Mouse (Mus musculus) ES-E14 (cell line): ENCODE measurements around the gene Gck. TPM values are rescaled to one million over a fixed set of nuclear protein-coding genes. Genes with fewer than 3 reads are reported as not detected.
A peak's percentile ranks its signal among the peaks of the same experiment; 100 is the strongest.

Source experiments
- DNase-seq: peaks from one replicate; pipeline ENCODE4 v3.0.0-alpha.2; 2013; ENCODE audit warnings: low read depth, low spot score
- H3K27ac ChIP-seq: 2 replicates; pipeline ENCODE4 v1.5.1; 2012; ENCODE audit warnings: low read depth, mild to moderate bottlenecking, low read length, moderate library complexity, mixed read lengths; ENCODE audit not compliant: poor library complexity, insufficient read depth, severe bottlenecking
- H3K36me3 ChIP-seq: 2 replicates; pipeline ENCODE4 v1.6.1; 2012; ENCODE audit warnings: mild to moderate bottlenecking, low read length, moderate library complexity, mixed read lengths; ENCODE audit not compliant: control insufficient read depth, poor library complexity, insufficient read depth, severe bottlenecking
- H3K4me1 ChIP-seq, 2 experiments: fragments of 150-350 bp in 1 of 2; sonication (generic) in 1 of 2; 2 replicates each; pipeline ENCODE4 v1.6.1; 2012; ENCODE audit warnings: low read length in 2 of 2, mild to moderate bottlenecking in 1 of 2, mixed read lengths in 1 of 2; ENCODE audit not compliant: control insufficient read depth in 2 of 2, insufficient read depth in 2 of 2, poor library complexity in 1 of 2
- H3K4me3 ChIP-seq, 2 experiments: fragments of 150-350 bp in 1 of 2; sonication (generic) in 1 of 2; 2 replicates each; pipeline ENCODE4 v1.5.1; 2012; ENCODE audit warnings: low read length in 2 of 2, low read depth in 1 of 2, mild to moderate bottlenecking in 1 of 2, mixed read lengths in 1 of 2; ENCODE audit not compliant: insufficient read depth in 1 of 2, poor library complexity in 1 of 2, severe bottlenecking in 1 of 2
- H3K9ac ChIP-seq: 2 replicates; pipeline ENCODE4 v1.6.1; 2012; ENCODE audit warnings: low read depth, mild to moderate bottlenecking, low read length, mixed read lengths; ENCODE audit not compliant: poor library complexity, insufficient read depth, severe bottlenecking
- H3K9me3 ChIP-seq: fragments of 150-350 bp; sonication (generic); 2 replicates; pipeline ENCODE4 v1.6.1; 2012; ENCODE audit warnings: low read depth, mild to moderate bottlenecking, low read length; ENCODE audit not compliant: control insufficient read depth, insufficient read depth
- CHD2 ChIP-seq: IDR thresholded peaks from 2 replicates; pipeline ENCODE4 v1.6.1; 2014; ENCODE audit warnings: mild to moderate bottlenecking, low read depth, low read length, inconsistent platforms
- HCFC1 ChIP-seq: IDR thresholded peaks from 2 replicates; pipeline ENCODE4 v1.6.1; 2012; ENCODE audit warnings: low read length, inconsistent platforms, borderline replicate concordance; ENCODE audit not compliant: insufficient read depth
- MAFK ChIP-seq: IDR thresholded peaks from 2 replicates; pipeline ENCODE4 v1.6.1; 2014; ENCODE audit warnings: mild to moderate bottlenecking, low read depth, low read length, inconsistent platforms; ENCODE audit not compliant: insufficient read depth
- ZC3H11A ChIP-seq: IDR thresholded peaks from 2 replicates; pipeline ENCODE4 v1.6.1; 2012; ENCODE audit warnings: low read depth, mild to moderate bottlenecking, inconsistent platforms, low read length, borderline replicate concordance
- ZNF384 ChIP-seq: IDR thresholded peaks from 2 replicates; pipeline ENCODE4 v1.6.1; 2012; ENCODE audit warnings: low read depth, low read length, inconsistent platforms
- in situ Hi-C, 2 experiments: fragments of 600-800 bp; cut with MboI; formaldehyde crosslinking; loops; one replicate each; pipeline ENCODE4 v1.15.1; 2025; ENCODE audit warnings: low sequenced_read_pairs in 2 of 2, inconsistent platforms in 1 of 2; ENCODE audit not compliant: unreplicated experiment in 2 of 2
- total RNA-seq: library from RNA; depleted of rRNA; stranded (reverse); fragments of 300-350 nt; gene quantifications from 2 replicates; pipeline ENCODE4 v1.2.3, GENCODE M21; 2012

Gene Gck
- total RNA-seq, 1 experiment, result 0.76 TPM

DNA sequence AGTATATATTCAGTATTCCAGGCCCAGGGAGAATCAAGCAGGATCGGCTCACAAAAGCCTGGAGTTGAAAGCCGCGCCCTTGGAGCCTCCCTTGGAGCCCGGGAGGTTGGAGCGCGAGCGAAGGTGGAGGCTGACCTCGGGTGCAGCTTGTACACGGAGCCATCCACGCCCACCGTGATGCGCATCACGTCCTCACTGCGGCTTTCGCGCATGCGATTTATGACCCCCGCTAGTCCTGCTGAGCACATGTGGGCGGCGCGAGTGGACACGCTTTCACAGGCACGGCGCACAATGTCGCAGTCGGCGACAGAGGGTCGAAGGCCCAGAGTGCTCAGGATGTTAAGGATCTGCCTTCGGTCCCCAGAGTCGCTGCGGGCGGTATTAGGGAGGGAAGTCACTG is 47.9 kb downstream of the Gck start:
- Histone ChIP-seq H3K27ac (no peak overlapping the region), H3K4me1 (peaks cover 5 to 36% of the 10 kb centered on the region in 2 experiments; a peak in 3 of 4 replicates), H3K36me3 (no peaks in the 10 kb centered on the region), H3K4me3 (peak overlapping the region; percentile 11 to 41; a peak in 3 of 4 replicates), H3K9me3 (no peaks in the 10 kb centered on the region), H3K9ac (no peak overlapping the region)
- in situ Hi-C loops, result no loop called here
- TF ChIP-seq ZC3H11A, result no peak
- no peak for TF ChIP-seq ZNF384
- no peak for TF ChIP-seq HCFC1
- no peak for TF ChIP-seq CHD2
- TF ChIP-seq MAFK, result no peak
- DNase-seq, result no peak

DNA sequence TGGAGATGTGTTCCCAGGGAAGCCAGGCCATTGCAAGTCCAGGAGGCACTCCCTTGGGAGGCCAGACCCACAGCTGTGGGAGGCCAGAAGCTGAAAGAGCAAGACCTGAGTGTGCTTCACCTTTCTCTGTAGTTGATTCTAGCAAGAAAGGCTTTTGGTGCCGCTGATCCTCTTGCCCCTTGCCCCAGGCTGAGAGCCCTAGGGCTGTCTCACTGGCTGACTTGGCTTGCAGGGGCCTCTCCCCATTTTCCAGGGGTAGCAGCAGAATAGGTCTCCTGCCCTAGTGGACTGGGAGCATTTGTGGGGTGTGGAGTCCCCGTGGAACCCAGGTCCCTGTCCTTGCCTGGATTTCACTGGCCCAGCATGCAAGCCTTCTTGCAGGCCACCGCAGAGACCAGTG is 48.6 kb downstream of the Gck start:
- in situ Hi-C loops, result no loop called here
- Histone ChIP-seq H3K4me1 (peaks cover 5 to 40% of the 10 kb centered on the region in 2 experiments; a peak in 3 of 4 replicates), H3K4me3 (peak overlapping the region; percentile 11 to 41; a peak in 2 of 4 replicates), H3K9ac (no peak overlapping the region), H3K27ac (no peak overlapping the region), H3K36me3 (no peaks in the 10 kb centered on the region), H3K9me3 (no peaks in the 10 kb centered on the region)
- TF ChIP-seq HCFC1, result no peak
- TF ChIP-seq ZNF384, result no peak
- no peak for TF ChIP-seq ZC3H11A
- no peak for TF ChIP-seq CHD2
- TF ChIP-seq MAFK, result no peak
- DNase-seq, result no peak

DNA sequence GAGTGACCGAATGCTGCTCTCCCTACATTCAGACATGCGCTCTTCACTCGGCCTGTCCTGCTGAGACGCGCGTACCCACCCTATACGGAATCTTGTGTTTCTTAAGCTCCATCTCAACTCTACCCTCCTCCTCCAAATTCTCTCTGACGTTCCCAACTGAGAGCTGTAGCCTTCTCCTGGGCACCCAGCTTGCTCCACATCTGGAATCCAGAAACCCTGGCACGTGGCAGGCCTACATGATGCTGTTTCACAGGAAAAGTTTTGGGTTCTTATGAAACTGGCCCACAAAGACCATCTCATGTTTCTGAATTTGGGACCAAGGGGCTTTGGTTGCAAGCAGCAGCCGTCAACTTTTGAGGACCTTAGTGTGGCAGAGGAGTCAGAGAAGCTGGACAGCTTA is 50.6 kb downstream of the Gck start:
- no peak for TF ChIP-seq ZC3H11A
- no peak for TF ChIP-seq MAFK
- TF ChIP-seq CHD2, result no peak
- no peak for TF ChIP-seq ZNF384
- no peak for TF ChIP-seq HCFC1
- in situ Hi-C loops, result no loop called here
- H3K27ac ChIP-seq, result no peak overlapping the region
- no peaks in the 10 kb centered on the region for H3K36me3 ChIP-seq
- H3K4me1 ChIP-seq, result peaks cover 3 to 40% of the 10 kb centered on the region in 2 experiments; a peak in 3 of 4 replicates
- H3K9ac ChIP-seq, result no peak overlapping the region
- H3K4me3 ChIP-seq, result no peak overlapping the region
- DNase-seq, result no peak
- no peaks in the 10 kb centered on the region for H3K9me3 ChIP-seq

- H3K9me3 ChIP-seq, result no peaks in the 10 kb centered on the region
- no peak for DNase-seq
- peak within 1 kb of the TSS; percentile 10 for H3K9ac ChIP-seq
- peaks cover 3 to 40% of the 10 kb centered on the region in 2 experiments; a peak in 3 of 4 replicates for H3K4me1 ChIP-seq
- H3K36me3 ChIP-seq, result no peaks in the 10 kb centered on the region
- H3K27ac ChIP-seq, result no peak within 1 kb of the TSS
- peak within 1 kb of the TSS; percentile 32 to 55 for H3K4me3 ChIP-seq
- in situ Hi-C loops, result no loop called here
- TF ChIP-seq ZNF384 (no peak), CHD2 (no peak), MAFK (no peak), HCFC1 (no peak), ZC3H11A (no peak)
Measured at GRCm38 (mm10) chr11:5898531-5898930, 51.4 kb downstream of the Gck start, which contains the start of gene Myl7. TSS of gene Myl7 (minus strand) at chr11:5898782.

DNA sequence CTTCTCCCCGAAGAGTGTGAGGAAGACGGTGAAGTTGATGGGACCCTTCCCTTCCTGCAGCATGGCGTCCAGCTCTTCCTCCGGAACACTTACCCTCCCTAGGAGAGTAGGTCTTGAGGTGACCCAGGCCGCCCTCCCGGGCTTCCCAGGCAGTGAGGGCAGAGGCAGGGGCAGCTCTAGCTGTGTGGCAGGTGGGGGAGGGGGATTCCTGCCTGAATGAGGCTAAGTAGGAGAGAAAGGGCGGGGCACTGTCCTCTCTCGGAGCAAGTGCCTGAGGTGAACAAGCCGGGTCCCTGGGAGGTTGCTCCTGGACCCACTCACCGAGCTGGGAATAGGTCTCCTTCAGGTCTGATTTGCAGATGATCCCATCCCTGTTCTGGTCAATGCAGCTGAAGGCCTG is 52.0 kb downstream of the Gck start:
- H3K4me3 ChIP-seq, result peak overlapping the region; percentile 32 to 55
- in situ Hi-C loops, result no loop called here
- no peak overlapping the region for H3K27ac ChIP-seq
- no peaks in the 10 kb centered on the region for H3K9me3 ChIP-seq
- H3K4me1 ChIP-seq, result peaks cover 3 to 38% of the 10 kb centered on the region in 2 experiments; a peak in 3 of 4 replicates
- DNase-seq, result no peak
- H3K36me3 ChIP-seq, result no peaks in the 10 kb centered on the region
- H3K9ac ChIP-seq, result peak overlapping the region; percentile 4
- TF ChIP-seq ZC3H11A (no peak), ZNF384 (no peak), HCFC1 (no peak), CHD2 (no peak), MAFK (no peak)
